Mouse (Mus musculus): Measurements from ENCODE around the gene Snx30.

Snx30 gene

DNA sequence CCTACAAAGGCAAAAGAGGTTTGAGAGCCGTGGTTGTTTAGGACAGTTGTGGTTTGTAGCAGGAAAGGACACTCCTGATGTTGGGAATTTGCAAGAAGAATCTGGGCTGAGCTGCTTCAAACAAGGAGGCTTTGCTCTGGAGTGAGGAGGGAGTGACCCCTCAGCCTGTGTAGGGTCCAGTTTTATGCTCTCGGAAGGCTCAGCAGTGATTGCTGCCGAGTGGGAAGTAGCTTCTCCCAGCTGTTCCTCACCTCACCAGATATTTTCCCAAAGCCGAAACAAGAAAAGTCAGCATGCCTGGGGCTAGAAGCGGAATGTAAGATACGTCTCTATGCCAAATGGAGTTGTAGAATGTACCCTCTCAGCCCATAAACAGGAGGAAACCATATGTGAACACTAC is 96.2 kb downstream of the Snx30 start:
- no peak for DNase-seq (ENCODE audit: low read depth in 2 of 2, low spot score in 2 of 2)

DNA sequence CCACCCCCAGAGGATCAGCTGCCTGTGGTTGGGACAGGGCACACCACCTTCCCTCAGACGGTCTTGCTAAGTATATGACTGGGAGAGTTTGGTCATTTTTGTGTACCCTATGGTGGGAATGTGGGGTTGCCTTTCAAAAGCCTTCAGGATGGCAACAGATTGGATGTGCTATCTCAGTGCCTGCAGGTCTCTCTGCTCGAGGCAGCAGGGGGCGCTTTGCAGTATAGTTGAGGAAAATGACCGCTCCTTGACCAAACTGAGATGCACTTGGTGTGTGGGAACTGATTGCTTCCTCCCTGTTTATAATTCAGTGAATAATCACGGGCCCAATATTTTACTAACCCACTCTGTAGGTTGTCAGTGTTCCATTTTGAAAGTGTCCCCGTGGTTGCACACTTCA is 96.9 kb downstream of the Snx30 start:
- DNase-seq (ENCODE audit: low read depth in 2 of 2, low spot score in 2 of 2), result no peak

DNA sequence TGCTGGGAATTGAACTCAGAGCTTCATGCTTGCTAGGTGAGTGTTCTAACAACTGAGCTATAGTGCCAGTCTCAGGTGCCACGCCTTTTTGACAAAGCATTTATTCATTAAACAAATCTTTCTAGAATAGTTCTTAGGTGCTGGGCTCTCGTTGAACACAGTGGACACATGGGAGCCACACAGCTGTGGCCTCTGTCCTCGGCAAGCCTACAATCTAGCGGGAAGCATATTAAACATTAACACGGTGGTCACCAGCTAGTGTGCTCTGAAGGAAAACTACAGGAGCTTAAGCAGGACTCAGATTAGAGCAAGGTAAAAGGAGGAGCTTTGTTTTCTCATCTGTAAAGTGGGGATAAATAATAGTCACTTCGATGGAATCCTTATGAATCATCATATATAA is 101.5 kb downstream of the Snx30 start:
- no peak for DNase-seq (ENCODE audit: low read depth in 2 of 2, low spot score in 2 of 2)

DNA sequence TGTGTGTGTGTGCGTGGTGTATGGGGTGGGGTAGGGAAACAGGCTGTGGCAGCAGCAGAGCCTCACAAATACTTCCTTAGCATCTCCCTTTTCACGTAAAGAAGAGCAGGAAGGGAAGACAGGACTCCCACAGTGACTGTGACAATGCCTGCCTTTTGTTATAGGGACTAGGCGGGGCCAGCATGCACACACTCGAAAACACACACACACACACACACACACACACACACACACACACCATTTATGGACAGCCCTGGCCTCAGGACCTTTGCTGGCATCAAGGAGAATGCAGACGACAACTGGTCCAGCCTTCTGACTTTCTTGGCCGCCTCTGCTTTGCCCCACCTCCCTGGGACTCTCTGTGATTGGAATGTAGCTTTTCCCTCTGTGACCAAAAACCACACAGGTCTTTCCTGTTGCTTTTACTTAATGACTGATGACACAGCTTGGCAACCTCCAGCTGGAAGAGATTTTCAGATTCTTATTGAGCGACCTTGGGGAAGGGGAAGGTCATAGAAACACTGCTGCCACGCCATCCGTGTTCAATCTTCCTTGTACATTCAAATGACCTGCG is 102.1 kb downstream of the Snx30 start:
- DNase-seq (ENCODE audit: low read depth in 2 of 2, low spot score in 2 of 2), result no peak

DNA sequence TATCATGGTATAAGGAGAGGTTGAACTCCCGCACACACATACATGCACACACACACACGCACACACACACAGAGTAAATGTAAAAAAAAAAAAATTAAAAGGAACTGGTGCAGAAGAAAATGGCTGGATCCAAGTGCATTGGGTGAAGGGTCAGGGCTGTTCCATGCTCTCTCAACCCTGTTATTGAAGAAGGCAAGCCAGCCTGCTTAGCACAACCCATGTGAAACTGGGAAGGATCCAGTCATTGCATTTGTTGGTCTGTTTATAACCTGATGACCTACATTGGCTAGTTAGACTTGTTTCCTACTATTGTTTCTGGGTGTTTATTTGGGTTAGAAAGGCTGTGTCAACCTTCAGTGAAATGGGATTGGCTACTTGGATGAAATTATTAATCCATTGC is 103.1 kb downstream of the Snx30 start:
- DNase-seq (ENCODE audit: low read depth in 2 of 2, low spot score in 2 of 2), result no peak

DNA sequence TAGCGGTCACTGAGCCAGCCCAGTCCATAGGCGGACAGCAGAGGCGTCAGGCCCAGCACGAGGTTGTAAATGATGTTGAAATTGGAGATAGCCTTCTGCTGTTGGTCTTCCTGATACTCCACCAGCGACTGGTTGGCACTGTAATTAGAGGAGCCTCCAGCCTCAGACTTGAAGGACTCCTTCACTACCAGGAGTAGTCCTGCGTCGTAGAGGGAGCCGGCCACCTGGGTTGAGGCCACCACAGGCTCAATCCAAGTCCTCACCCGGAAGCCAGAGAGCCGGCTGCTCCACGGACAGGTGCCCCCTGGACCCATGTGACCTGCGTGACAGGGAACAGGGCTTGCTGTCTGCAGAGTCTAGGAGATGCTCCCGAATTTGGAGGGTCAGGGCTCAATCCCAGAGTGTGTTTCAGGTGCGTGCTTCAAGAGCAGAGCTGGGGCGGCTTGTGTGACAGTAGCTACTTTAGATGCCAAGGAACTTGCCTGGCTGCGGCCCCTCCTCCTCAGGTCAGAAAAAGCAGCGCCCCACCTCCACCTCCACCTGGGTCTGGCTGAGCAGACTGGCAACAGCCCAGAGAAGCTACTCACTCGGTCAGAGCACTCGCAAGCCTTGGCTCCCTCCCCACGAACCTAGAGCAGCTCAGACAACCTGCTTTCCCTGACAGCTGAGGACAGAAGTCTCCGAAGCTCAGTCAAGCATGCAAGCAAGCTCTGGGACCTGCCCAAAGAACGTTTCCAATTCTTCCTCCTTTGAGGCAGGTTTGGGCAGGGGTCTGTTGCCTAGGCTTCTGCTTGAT is 109.2 kb downstream of the Snx30 start, which contains the start of gene Slc46a2:
TSS of gene Slc46a2 (minus strand) at position 449 of the 796 bp plus-strand sequence.
- DNase-seq (ENCODE audit: low read depth in 2 of 2, low spot score in 2 of 2), result no peak

DNA sequence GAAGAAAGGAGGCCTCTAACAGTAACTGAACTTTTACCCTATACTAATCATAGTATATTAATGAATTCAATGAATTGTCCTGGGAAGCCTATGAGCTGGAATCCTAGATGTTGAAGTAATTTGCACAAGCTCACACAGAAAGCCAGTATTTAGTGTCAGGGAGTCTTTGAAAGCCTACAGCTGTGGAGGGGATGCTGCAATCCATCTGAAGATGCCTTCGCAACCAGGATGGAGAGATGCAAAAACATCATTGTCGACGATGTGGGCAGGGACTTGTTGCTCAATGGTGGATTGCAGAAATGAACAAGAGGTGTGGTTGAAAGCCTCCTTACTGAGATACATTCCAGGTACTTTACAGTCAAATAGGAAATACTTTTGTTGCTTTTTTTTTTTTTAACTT is 112.3 kb downstream of the Snx30 start:
- DNase-seq (ENCODE audit: low read depth in 2 of 2, low spot score in 2 of 2), result no peak

DNA sequence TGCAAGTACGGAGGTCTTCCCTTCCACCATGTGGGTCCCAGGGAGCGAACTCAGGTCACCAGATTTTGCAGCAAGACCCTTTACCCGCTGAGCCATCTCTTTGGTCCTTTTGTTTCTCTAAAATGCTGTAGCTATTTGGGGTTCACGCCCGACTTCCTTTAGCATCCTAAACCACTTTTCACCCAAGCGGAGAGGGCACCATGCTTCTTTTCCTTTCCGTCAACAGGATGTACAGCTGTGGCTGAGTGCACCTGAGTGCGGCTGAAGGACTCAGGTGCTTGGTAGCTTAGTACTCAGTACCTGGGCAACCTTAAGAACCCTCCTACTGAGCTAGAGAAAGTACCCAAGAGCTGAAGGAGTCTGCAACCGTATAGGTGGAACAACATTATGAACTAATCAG is 119.4 kb downstream of the Snx30 start:
- no peak for DNase-seq (ENCODE audit: low read depth in 2 of 2, low spot score in 2 of 2)

DNA sequence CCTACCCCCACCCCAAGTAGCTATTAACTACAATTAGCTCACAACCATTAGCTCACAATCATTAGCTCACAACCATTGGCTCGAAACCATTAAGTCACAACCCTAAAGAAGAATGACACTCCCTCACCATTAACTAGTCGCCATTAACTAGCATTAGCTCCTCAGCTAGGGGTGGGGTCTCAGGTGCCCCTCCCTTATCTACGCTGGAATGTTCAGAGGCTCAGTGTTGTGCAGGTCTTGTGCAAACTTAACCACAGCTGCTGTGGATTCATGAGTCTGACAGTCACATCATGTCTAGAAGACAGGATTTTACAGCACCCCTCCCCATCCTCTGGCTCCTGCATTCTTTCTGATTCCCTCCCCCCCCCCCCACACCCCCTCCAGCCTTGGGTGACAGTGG is 122.0 kb downstream of the Snx30 start:
- DNase-seq (ENCODE audit: low read depth in 2 of 2, low spot score in 2 of 2), result no peak

DNA sequence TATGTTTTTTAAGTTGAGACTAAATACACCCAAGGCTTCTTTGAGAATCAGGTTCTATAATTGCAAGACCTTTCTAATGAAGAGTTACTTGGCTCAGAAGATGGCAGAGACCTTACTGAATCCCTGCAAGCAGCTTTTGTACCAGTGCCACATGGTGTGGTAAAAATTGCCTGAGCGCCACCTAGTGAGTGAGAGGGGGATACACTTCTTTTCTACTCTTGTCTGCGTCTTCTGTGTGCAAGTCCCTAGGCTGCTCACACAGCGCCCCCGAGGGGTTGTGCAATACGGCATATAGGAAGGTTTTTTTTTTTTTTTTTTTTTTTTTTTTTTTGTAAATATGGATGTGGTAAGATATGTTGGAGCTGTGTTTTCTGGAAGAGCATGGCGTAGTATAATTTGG is 122.7 kb downstream of the Snx30 start:
- DNase-seq (ENCODE audit: low read depth in 2 of 2, low spot score in 2 of 2), result peak; percentile 28

DNA sequence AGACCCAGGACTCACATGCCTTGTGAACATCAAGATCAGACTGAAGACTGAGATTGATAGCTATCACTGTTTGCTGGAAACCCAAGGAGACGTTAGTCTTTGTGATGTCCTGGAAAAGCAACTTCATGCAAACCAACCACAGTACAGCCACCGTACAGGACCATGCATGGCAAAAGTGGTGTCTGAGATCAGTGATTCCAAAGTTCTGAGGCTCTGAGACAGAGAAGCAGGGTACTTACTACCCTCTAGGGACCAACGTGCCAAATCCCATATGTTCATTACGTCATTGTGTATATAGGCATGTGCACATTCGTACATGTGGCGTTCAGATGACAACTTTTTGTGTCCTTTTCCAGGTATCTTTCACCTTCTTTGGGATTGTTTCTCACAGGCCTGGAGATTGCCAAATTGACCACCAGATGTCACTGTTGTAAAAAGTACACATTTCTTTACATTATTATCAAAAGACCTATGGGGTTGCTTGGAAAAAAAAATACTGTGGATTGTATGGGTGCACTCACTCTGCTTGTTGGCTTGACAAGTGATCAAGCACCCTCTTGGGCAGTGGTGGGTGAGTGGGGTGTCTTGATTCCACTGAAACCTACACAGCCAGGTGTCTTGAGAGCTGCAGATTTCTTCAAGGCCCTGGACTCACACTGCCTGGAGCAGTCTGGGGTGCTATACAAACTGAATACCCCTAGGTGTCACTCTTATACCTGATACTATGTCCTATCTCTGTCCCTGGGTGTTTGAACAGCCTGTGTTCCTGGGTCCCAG is 127.1 kb downstream of the Snx30 start:
- DNase-seq (ENCODE audit: low read depth in 2 of 2, low spot score in 2 of 2), result no peak

DNA sequence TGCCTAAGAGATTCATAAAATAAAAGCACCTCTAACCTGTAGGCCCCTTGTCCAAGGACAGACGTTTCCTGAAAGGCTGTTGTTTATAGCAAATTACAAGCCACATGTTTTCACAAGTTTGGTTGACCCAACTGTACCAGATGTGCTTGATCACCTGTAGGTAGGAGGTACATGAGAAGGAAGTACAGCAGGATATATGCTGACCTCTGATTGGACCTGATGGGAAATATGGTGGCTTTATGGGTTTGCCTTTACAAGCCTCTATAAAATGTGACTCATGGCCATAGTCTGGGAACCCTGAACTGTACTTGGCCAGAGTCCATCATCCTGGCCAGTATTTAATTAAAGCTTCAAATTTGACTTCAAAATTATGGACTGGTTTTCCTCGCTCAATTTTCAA is 131.9 kb downstream of the Snx30 start:
- no peak for DNase-seq (ENCODE audit: low read depth in 2 of 2, low spot score in 2 of 2)
